Mouse (Mus musculus): Measurements from ENCODE around the gene Cit. TPM values are rescaled to one million over a fixed set of nuclear protein-coding genes. Genes with fewer than 3 reads are reported as not detected.

Cit gene
- polyA plus RNA-seq, 1 experiment: 19.0 TPM

GRCm38 (mm10) chr5:115851029-115851365, 5.9 kb downstream of the Cit start:
- Histone ChIP-seq H3K27me3 (ENCODE audit: control insufficient read depth, insufficient read depth, low read length) (no peaks in the 10 kb centered on the region), H3K4me1 (ENCODE audit: control insufficient read depth, insufficient read depth, low read length) (peaks cover 7% of the 10 kb centered on the region), H3K4me3 (ENCODE audit: control insufficient read depth, low read depth, low read length) (no peak overlapping the region), H3K27ac (ENCODE audit: control insufficient read depth, insufficient read depth, low read depth, low read length) (no peak overlapping the region), H3K36me3 (ENCODE audit: control insufficient read depth, insufficient read depth, low read length) (peaks cover 2% of the 10 kb centered on the region)
- TF ChIP-seq POLR2A (IDR thresholded peaks at IDR 0.05; ENCODE audit: control insufficient read depth, low read depth, low read length) (no peak), CTCF (IDR thresholded peaks at IDR 0.05; ENCODE audit: control insufficient read depth, insufficient read depth, insufficient replicate concordance, low read depth, low read length) (no peak)

DNA sequence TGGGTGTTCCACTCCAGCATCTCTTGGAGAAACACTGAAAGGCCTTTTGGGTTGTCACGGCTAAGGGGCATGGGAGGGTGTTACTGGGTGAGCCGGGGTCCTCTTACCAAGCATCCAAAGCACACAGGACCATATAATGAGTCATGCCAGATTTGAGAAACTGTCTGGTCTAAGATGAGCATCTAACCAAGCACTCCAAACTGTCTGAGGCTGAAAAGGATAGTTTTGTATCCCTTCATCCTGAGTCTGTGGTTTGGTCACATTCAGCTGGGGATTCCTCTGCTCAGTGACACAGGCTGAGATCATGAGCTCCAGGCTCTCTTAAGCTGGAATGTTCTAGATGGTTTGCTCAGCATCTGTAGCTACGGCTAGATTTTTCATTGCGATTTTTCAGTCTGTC, 7.4 kb downstream of the Cit start:
- no peak for TF ChIP-seq CTCF (IDR thresholded peaks at IDR 0.05; ENCODE audit: control insufficient read depth, insufficient read depth, insufficient replicate concordance, low read depth, low read length)
- no peak for TF ChIP-seq POLR2A (IDR thresholded peaks at IDR 0.05; ENCODE audit: control insufficient read depth, low read depth, low read length)
- H3K36me3 ChIP-seq (ENCODE audit: control insufficient read depth, insufficient read depth, low read length): peaks cover 2% of the 10 kb centered on the region
- no peaks in the 10 kb centered on the region for H3K27me3 ChIP-seq (ENCODE audit: control insufficient read depth, insufficient read depth, low read length)
- H3K4me1 ChIP-seq (ENCODE audit: control insufficient read depth, insufficient read depth, low read length): peaks cover 4% of the 10 kb centered on the region
- no peak overlapping the region for H3K27ac ChIP-seq (ENCODE audit: control insufficient read depth, insufficient read depth, low read depth, low read length)
- H3K4me3 ChIP-seq (ENCODE audit: control insufficient read depth, low read depth, low read length): no peak overlapping the region

- no peak for TF ChIP-seq CTCF (IDR thresholded peaks at IDR 0.05; ENCODE audit: control insufficient read depth, insufficient read depth, insufficient replicate concordance, low read depth, low read length)
- TF ChIP-seq POLR2A (IDR thresholded peaks at IDR 0.05; ENCODE audit: control insufficient read depth, low read depth, low read length): no peak
- no peak overlapping the region for H3K4me3 ChIP-seq (ENCODE audit: control insufficient read depth, low read depth, low read length)
- H3K4me1 ChIP-seq (ENCODE audit: control insufficient read depth, insufficient read depth, low read length): peaks cover 3% of the 10 kb centered on the region; the same call in 1 of the 2 replicates
- no peak overlapping the region for H3K27ac ChIP-seq (ENCODE audit: control insufficient read depth, insufficient read depth, low read depth, low read length)
- H3K27me3 ChIP-seq (ENCODE audit: control insufficient read depth, insufficient read depth, low read length): no peaks in the 10 kb centered on the region
- H3K36me3 ChIP-seq (ENCODE audit: control insufficient read depth, insufficient read depth, low read length): peaks cover 2% of the 10 kb centered on the region
Measured at GRCm38 (mm10) chr5:115853691-115854090, 8.6 kb downstream of the Cit start.

GRCm38 (mm10) chr5:115854370-115854769, 9.3 kb downstream of the Cit start:
- Histone ChIP-seq H3K4me3 (ENCODE audit: control insufficient read depth, low read depth, low read length) (no peak overlapping the region), H3K27me3 (ENCODE audit: control insufficient read depth, insufficient read depth, low read length) (no peaks in the 10 kb centered on the region), H3K27ac (ENCODE audit: control insufficient read depth, insufficient read depth, low read depth, low read length) (no peak overlapping the region), H3K4me1 (ENCODE audit: control insufficient read depth, insufficient read depth, low read length) (peaks cover 6% of the 10 kb centered on the region), H3K36me3 (ENCODE audit: control insufficient read depth, insufficient read depth, low read length) (no peaks in the 10 kb centered on the region; the same call in none of the 2 replicates)
- TF ChIP-seq CTCF (IDR thresholded peaks at IDR 0.05; ENCODE audit: control insufficient read depth, insufficient read depth, insufficient replicate concordance, low read depth, low read length) (no peak), POLR2A (IDR thresholded peaks at IDR 0.05; ENCODE audit: control insufficient read depth, low read depth, low read length) (no peak)

DNA sequence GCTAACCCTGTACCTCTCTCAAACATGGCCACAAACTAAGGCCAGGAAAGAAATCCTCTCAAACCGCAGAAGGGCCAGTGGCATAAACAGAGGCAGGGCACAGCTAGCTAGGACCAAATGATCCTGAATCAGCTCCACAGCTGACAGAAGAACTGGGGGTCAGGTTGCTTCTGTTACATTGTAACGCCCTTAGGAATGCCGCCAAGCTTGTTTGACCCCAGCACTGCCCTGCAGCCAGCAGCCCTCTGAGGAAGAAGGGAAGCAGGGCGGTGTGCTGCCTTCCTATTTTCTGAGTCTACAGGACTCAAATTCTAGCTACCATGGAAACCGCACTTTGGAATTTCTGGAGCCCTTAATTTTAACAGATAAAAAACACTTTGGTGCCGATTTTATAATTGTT, 13.6 kb downstream of the Cit start:
- no peak overlapping the region for H3K4me3 ChIP-seq (ENCODE audit: control insufficient read depth, low read depth, low read length)
- H3K27me3 ChIP-seq (ENCODE audit: control insufficient read depth, insufficient read depth, low read length): no peaks in the 10 kb centered on the region
- no peak overlapping the region for H3K27ac ChIP-seq (ENCODE audit: control insufficient read depth, insufficient read depth, low read depth, low read length)
- peaks cover 8% of the 10 kb centered on the region for H3K4me1 ChIP-seq (ENCODE audit: control insufficient read depth, insufficient read depth, low read length)
- H3K36me3 ChIP-seq (ENCODE audit: control insufficient read depth, insufficient read depth, low read length): no peaks in the 10 kb centered on the region; the same call in none of the 2 replicates
- TF ChIP-seq POLR2A (IDR thresholded peaks at IDR 0.05; ENCODE audit: control insufficient read depth, low read depth, low read length): no peak
- no peak for TF ChIP-seq CTCF (IDR thresholded peaks at IDR 0.05; ENCODE audit: control insufficient read depth, insufficient read depth, insufficient replicate concordance, low read depth, low read length)

GRCm38 (mm10) chr5:115859461-115859860, 14.4 kb downstream of the Cit start:
- H3K36me3 ChIP-seq (ENCODE audit: control insufficient read depth, insufficient read depth, low read length): no peaks in the 10 kb centered on the region; the same call in none of the 2 replicates
- no peak for TF ChIP-seq POLR2A (IDR thresholded peaks at IDR 0.05; ENCODE audit: control insufficient read depth, low read depth, low read length)
- TF ChIP-seq CTCF (IDR thresholded peaks at IDR 0.05; ENCODE audit: control insufficient read depth, insufficient read depth, insufficient replicate concordance, low read depth, low read length): no peak
- no peak overlapping the region for H3K4me3 ChIP-seq (ENCODE audit: control insufficient read depth, low read depth, low read length)
- no peak overlapping the region for H3K27ac ChIP-seq (ENCODE audit: control insufficient read depth, insufficient read depth, low read depth, low read length)
- H3K4me1 ChIP-seq (ENCODE audit: control insufficient read depth, insufficient read depth, low read length): peaks cover 8% of the 10 kb centered on the region
- H3K27me3 ChIP-seq (ENCODE audit: control insufficient read depth, insufficient read depth, low read length): no peaks in the 10 kb centered on the region

DNA sequence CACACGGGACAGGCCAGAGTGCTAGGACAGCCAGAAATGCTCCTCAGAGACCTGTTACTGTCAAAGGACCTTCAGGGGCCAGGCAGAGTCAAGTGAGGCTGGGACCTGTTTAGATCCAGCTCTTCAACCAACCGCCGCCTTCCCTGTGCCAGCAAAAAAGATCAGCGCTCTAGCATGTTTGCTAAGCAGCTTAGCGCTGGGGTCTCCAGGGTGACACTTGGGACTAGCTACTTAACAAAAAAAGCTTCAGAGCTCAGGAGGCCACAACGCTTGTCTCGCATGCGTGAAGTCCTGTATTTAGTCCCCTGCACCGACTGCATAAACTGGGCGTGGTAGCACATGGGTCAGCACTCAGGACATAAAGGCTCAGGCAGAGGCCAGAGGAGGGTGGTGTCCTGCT, 16.9 kb downstream of the Cit start:
- TF ChIP-seq POLR2A (IDR thresholded peaks at IDR 0.05; ENCODE audit: control insufficient read depth, low read depth, low read length) (no peak), CTCF (IDR thresholded peaks at IDR 0.05; ENCODE audit: control insufficient read depth, insufficient read depth, insufficient replicate concordance, low read depth, low read length) (no peak)
- no peaks in the 10 kb centered on the region; the same call in none of the 2 replicates for H3K36me3 ChIP-seq (ENCODE audit: control insufficient read depth, insufficient read depth, low read length)
- H3K4me3 ChIP-seq (ENCODE audit: control insufficient read depth, low read depth, low read length): no peak overlapping the region
- no peaks in the 10 kb centered on the region for H3K27me3 ChIP-seq (ENCODE audit: control insufficient read depth, insufficient read depth, low read length)
- no peak overlapping the region for H3K27ac ChIP-seq (ENCODE audit: control insufficient read depth, insufficient read depth, low read depth, low read length)
- H3K4me1 ChIP-seq (ENCODE audit: control insufficient read depth, insufficient read depth, low read length): peaks cover 8% of the 10 kb centered on the region

DNA sequence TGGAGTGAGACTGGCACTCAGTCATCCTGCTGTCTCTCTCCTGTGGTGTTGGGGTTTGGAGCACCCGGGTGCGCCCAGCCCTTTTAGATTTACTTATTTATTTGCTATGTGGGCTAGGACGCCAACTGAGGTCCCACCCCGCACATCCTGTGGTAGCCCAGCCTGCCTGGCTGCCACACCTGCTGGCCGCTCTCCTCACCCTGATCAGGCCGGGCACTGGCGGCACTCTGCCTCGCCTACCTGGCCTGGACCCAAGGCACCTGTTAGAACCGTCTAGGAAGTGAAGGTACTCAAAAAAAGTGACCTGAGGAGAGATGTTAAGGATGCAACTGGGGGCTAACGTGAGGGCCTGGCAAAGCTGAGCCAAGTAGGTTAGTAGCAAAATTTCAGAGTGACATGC, 17.4 kb downstream of the Cit start:
- TF ChIP-seq CTCF (IDR thresholded peaks at IDR 0.05; ENCODE audit: control insufficient read depth, insufficient read depth, insufficient replicate concordance, low read depth, low read length) (no peak), POLR2A (IDR thresholded peaks at IDR 0.05; ENCODE audit: control insufficient read depth, low read depth, low read length) (no peak)
- Histone ChIP-seq H3K36me3 (ENCODE audit: control insufficient read depth, insufficient read depth, low read length) (no peaks in the 10 kb centered on the region; the same call in none of the 2 replicates), H3K27ac (ENCODE audit: control insufficient read depth, insufficient read depth, low read depth, low read length) (no peak overlapping the region), H3K4me3 (ENCODE audit: control insufficient read depth, low read depth, low read length) (no peak overlapping the region), H3K4me1 (ENCODE audit: control insufficient read depth, insufficient read depth, low read length) (peaks cover 8% of the 10 kb centered on the region), H3K27me3 (ENCODE audit: control insufficient read depth, insufficient read depth, low read length) (no peaks in the 10 kb centered on the region)

All from testis, adult 2 months (tissue).